Mouse (Mus musculus) kidney, embryonic 15.5 days (tissue): ENCODE data around the gene Tstd3. TPM values are rescaled to one million over a fixed set of nuclear protein-coding genes. Genes with fewer than 3 reads are reported as not detected.
"Not testable (repeated sequence)": the region's sequence is repeated elsewhere in the genome, so short reads cannot be mapped to it uniquely, and the experiment has no call there.

ENCODE experiments used
- ATAC-seq: fragments of 200-750 bp; cut with Nextera tagmentation; replicated peaks from 2 replicates; pipeline ENCODE4 v1.8.0; 2017; ENCODE audit warnings: moderate TSS enrichment; ENCODE audit not compliant: low FRiP score
- H3K27ac ChIP-seq: fragments of 300-500 bp; sonication (generic); 2 replicates; pipeline ENCODE4 v1.5.1; 2015; ENCODE audit warnings: mild to moderate bottlenecking, inconsistent platforms
- H3K27me3 ChIP-seq: fragments of 300-500 bp; sonication (generic); 2 replicates; pipeline ENCODE4 v1.6.1; 2015; ENCODE audit warnings: inconsistent platforms
- H3K36me3 ChIP-seq: fragments of 300-500 bp; sonication (generic); 2 replicates; pipeline ENCODE4 v1.6.1; 2015; ENCODE audit warnings: inconsistent platforms
- H3K4me1 ChIP-seq: fragments of 300-500 bp; sonication (generic); 2 replicates; pipeline ENCODE4 v1.6.1; 2015; ENCODE audit warnings: inconsistent platforms
- H3K4me2 ChIP-seq: fragments of 300-500 bp; sonication (generic); 2 replicates; pipeline ENCODE4 v1.6.1; 2015; ENCODE audit warnings: moderate library complexity, mild to moderate bottlenecking, inconsistent platforms
- H3K4me3 ChIP-seq: fragments of 300-500 bp; sonication (generic); replicated peaks from 2 replicates; pipeline ENCODE4 v1.5.1; 2015; ENCODE audit warnings: mild to moderate bottlenecking, inconsistent platforms
- H3K9ac ChIP-seq: fragments of 300-500 bp; sonication (generic); 2 replicates; pipeline ENCODE4 v1.6.1; 2015; ENCODE audit warnings: mild to moderate bottlenecking, inconsistent platforms
- H3K9me3 ChIP-seq: fragments of 300-500 bp; sonication (generic); replicated peaks from 2 replicates; pipeline ENCODE4 v1.6.1; 2016; ENCODE audit warnings: inconsistent platforms
- WGBS: fragments of 180-500 bp; shearing (Covaris S2); methylation state at CpG from one replicate; pipeline ENCODE4 v1.1.7; 2015; ENCODE audit warnings: mixed read lengths; 5-methylcytosine and 5-hydroxymethylcytosine counted together
- polyA plus RNA-seq: library from polyadenylated mRNA; unstranded; fragments of >200 nt; fragmentation: Nextera tagmentation; extraction: Ambion mirVana; gene quantifications from 2 replicates; pipeline ENCODE4 v1.2.1, GENCODE M21; 2015

Gene Tstd3
- polyA plus RNA-seq, 1 experiment from 2014 or later = 11.5 TPM

GRCm38 (mm10) chr4:21776946-21777265, 9.9 kb upstream of the Tstd3 start:
- Histone ChIP-seq H3K9me3 (no peaks in the 10 kb centered on the region), H3K36me3 (peaks cover 10% of the 10 kb centered on the region)
- 6% methylated on average over 9 of the region's 9 CpGs for WGBS

GRCm38 (mm10) chr4:21776091-21776945, 9.3 kb upstream of the Tstd3 start:
- Histone ChIP-seq H3K4me3 (peak overlapping the region; percentile 73), H3K4me1 (peaks cover 11% of the 10 kb centered on the region; the same call in 1 of the 2 replicates), H3K9me3 (no peaks in the 10 kb centered on the region), H3K9ac (peak overlapping the region; percentile 77), H3K27ac (peak overlapping the region; percentile 39; the same call in 1 of the 2 replicates), H3K36me3 (peaks cover 4% of the 10 kb centered on the region; the same call in 1 of the 2 replicates), H3K4me2 (peak overlapping the region; percentile 78), H3K27me3 (no peaks in the 10 kb centered on the region)
- ATAC-seq = peak; percentile 98
- WGBS = under 1% methylated on average over 46 of the region's 46 CpGs

More at GRCm38 (mm10) chr4:21776946-21777265, 9.9 kb upstream of the Tstd3 start:
- Histone ChIP-seq H3K27ac (no peak overlapping the region), H3K9ac (peak overlapping the region; percentile 77), H3K4me3 (peak overlapping the region; percentile 73), H3K4me2 (peak overlapping the region; percentile 78), H3K4me1 (peaks cover 11% of the 10 kb centered on the region; the same call in 1 of the 2 replicates), H3K27me3 (no peaks in the 10 kb centered on the region)
- no peak for ATAC-seq

- H3K4me1 ChIP-seq = peaks cover 8% of the 10 kb centered on the region; the same call in 1 of the 2 replicates
- no peak overlapping the region for H3K4me3 ChIP-seq
- H3K27me3 ChIP-seq = no peaks in the 10 kb centered on the region
- H3K36me3 ChIP-seq = no peaks in the 10 kb centered on the region
- no peaks in the 10 kb centered on the region for H3K9me3 ChIP-seq
- ATAC-seq = no peak
- WGBS = 98% methylated on average over 1 of the region's 1 CpGs
- no peak overlapping the region for H3K9ac ChIP-seq
- H3K27ac ChIP-seq = no peak overlapping the region
- H3K4me2 ChIP-seq = no peak overlapping the region
Observed at GRCm38 (mm10) chr4:21772306-21772705, 5.3 kb upstream of the Tstd3 start.

GRCm38 (mm10) chr4:21771064-21771463, 4.1 kb upstream of the Tstd3 start:
- ATAC-seq = no peak
- H3K36me3 ChIP-seq = no peaks in the 10 kb centered on the region
- H3K9me3 ChIP-seq = no peaks in the 10 kb centered on the region
- H3K27me3 ChIP-seq = no peaks in the 10 kb centered on the region
- H3K4me1 ChIP-seq = peaks cover 9% of the 10 kb centered on the region; the same call in 1 of the 2 replicates
- H3K27ac ChIP-seq = no peak overlapping the region
- WGBS = 86% methylated on average over 1 of the region's 1 CpGs
- no peak overlapping the region for H3K4me3 ChIP-seq
- H3K4me2 ChIP-seq = no peak overlapping the region
- H3K9ac ChIP-seq = no peak overlapping the region

- Histone ChIP-seq H3K27me3 (no peaks in the 10 kb centered on the region), H3K27ac (no peak overlapping the region), H3K9me3 (no peaks in the 10 kb centered on the region), H3K4me2 (peak overlapping the region; percentile 82), H3K36me3 (no peaks in the 10 kb centered on the region), H3K9ac (peak overlapping the region; percentile 52), H3K4me1 (peaks cover 5% of the 10 kb centered on the region; the same call in 1 of the 2 replicates), H3K4me3 (peak overlapping the region; percentile 68)
- peak; percentile 43 for ATAC-seq
- WGBS = 21% methylated on average over 14 of the region's 14 CpGs
Observed at GRCm38 (mm10) chr4:21766171-21766862, 695 bp downstream of the Tstd3 start.

- H3K4me3 ChIP-seq = no peak overlapping the region
- H3K36me3 ChIP-seq = peaks cover 8% of the 10 kb centered on the region
- no peak overlapping the region for H3K4me2 ChIP-seq
- H3K9ac ChIP-seq = no peak overlapping the region
- ATAC-seq = no peak
- no peaks in the 10 kb centered on the region for H3K9me3 ChIP-seq
- peaks cover 5% of the 10 kb centered on the region; the same call in 1 of the 2 replicates for H3K4me1 ChIP-seq
- no peak overlapping the region for H3K27ac ChIP-seq
- no peaks in the 10 kb centered on the region for H3K27me3 ChIP-seq
- WGBS = 80% methylated on average over 4 of the region's 4 CpGs
Observed at GRCm38 (mm10) chr4:21763827-21764226, 3.2 kb downstream of the Tstd3 start.

- Histone ChIP-seq H3K4me1 (peaks cover 4% of the 10 kb centered on the region; the same call in 1 of the 2 replicates), H3K4me3 (no peak overlapping the region), H3K9ac (no peak overlapping the region), H3K9me3 (no peaks in the 10 kb centered on the region), H3K4me2 (no peak overlapping the region), H3K36me3 (peaks cover 19% of the 10 kb centered on the region), H3K27ac (no peak overlapping the region), H3K27me3 (no peaks in the 10 kb centered on the region)
- WGBS = 85% methylated on average over 9 of the region's 9 CpGs
- no peak for ATAC-seq
Observed at GRCm38 (mm10) chr4:21761416-21762160, 5.4 kb downstream of the Tstd3 start.

GRCm38 (mm10) chr4:21758860-21759259, 8.2 kb downstream of the Tstd3 start:
- H3K4me3 ChIP-seq = no peak overlapping the region

GRCm38 (mm10) chr4:21755123-21755789, 11.8 kb downstream of the Tstd3 start:
- no peak for ATAC-seq
- Histone ChIP-seq H3K27ac (no peak overlapping the region), H3K4me1 (no peaks in the 10 kb centered on the region), H3K4me2 (no peak overlapping the region), H3K9me3 (no peaks in the 10 kb centered on the region), H3K4me3 (no peak overlapping the region), H3K36me3 (peaks cover 27% of the 10 kb centered on the region), H3K9ac (no peak overlapping the region), H3K27me3 (no peaks in the 10 kb centered on the region)
- 74% methylated on average over 4 of the region's 4 CpGs for WGBS

More at GRCm38 (mm10) chr4:21758860-21759259, 8.2 kb downstream of the Tstd3 start:
- H3K27ac ChIP-seq = no peak overlapping the region
- H3K9me3 ChIP-seq = no peaks in the 10 kb centered on the region
- no peak for ATAC-seq
- H3K27me3 ChIP-seq = no peaks in the 10 kb centered on the region
- H3K4me2 ChIP-seq = no peak overlapping the region
- WGBS = 64% methylated on average over 1 of the region's 1 CpGs
- H3K4me1 ChIP-seq = no peaks in the 10 kb centered on the region
- peaks cover 19% of the 10 kb centered on the region for H3K36me3 ChIP-seq
- H3K9ac ChIP-seq = no peak overlapping the region

- no peaks in the 10 kb centered on the region for H3K9me3 ChIP-seq
- H3K4me3 ChIP-seq = no peak overlapping the region
- no peak overlapping the region for H3K27ac ChIP-seq
- no peaks in the 10 kb centered on the region for H3K4me1 ChIP-seq
- H3K27me3 ChIP-seq = no peaks in the 10 kb centered on the region
- peaks cover 27% of the 10 kb centered on the region for H3K36me3 ChIP-seq
- H3K4me2 ChIP-seq = no peak overlapping the region
- 55% methylated on average over 5 of the region's 5 CpGs for WGBS
- ATAC-seq = no peak
- no peak overlapping the region for H3K9ac ChIP-seq
Observed at GRCm38 (mm10) chr4:21745723-21746122, 21.3 kb downstream of the Tstd3 start.

GRCm38 (mm10) chr4:21744142-21744541, 22.9 kb downstream of the Tstd3 start:
- WGBS = 95% methylated on average over 8 of the region's 8 CpGs

More at GRCm38 (mm10) chr4:21744142-21744541, 22.9 kb downstream of the Tstd3 start:
- not testable (repeated sequence) for H3K27me3 ChIP-seq, H3K4me2 ChIP-seq, H3K9me3 ChIP-seq, ATAC-seq, H3K27ac ChIP-seq, H3K4me3 ChIP-seq, H3K9ac ChIP-seq, H3K4me1 ChIP-seq
- H3K36me3 ChIP-seq = peaks cover 29% of the 10 kb centered on the region
